Mouse (Mus musculus): ENCODE data around the gene Gm49387.
A peak's percentile ranks its signal among the peaks of the same experiment; 100 is the strongest.

Gm49387 gene

GRCm38 (mm10) chr14:31571419-31571818 is 69.3 kb downstream of the Gm49387 start:
- peak; percentile 55 for DNase-seq

- peak; percentile 77 for DNase-seq
These were observed 70.3 kb downstream of the Gm49387 start for GRCm38 (mm10) chr14:31570131-31570951.

GRCm38 (mm10) chr14:31569151-31569631 is 71.5 kb downstream of the Gm49387 start:
- peak; percentile 83 for DNase-seq

- peak; percentile 8 for DNase-seq
These were observed 75.0 kb downstream of the Gm49387 start for GRCm38 (mm10) chr14:31565478-31566212.

- peak; percentile 58 for DNase-seq
These were observed 76.1 kb downstream of the Gm49387 start for GRCm38 (mm10) chr14:31564452-31565179.

GRCm38 (mm10) chr14:31560886-31561285 is 79.8 kb downstream of the Gm49387 start:
- no peak for DNase-seq

GRCm38 (mm10) chr14:31559216-31559615 is 81.5 kb downstream of the Gm49387 start:
- no peak for DNase-seq

GRCm38 (mm10) chr14:31557784-31558183 is 82.9 kb downstream of the Gm49387 start:
- no peak for DNase-seq

- DNase-seq, result peak; percentile 57
These were observed 83.4 kb downstream of the Gm49387 start for GRCm38 (mm10) chr14:31557273-31557672.

- DNase-seq, result peak; percentile 58
These were observed 84.0 kb downstream of the Gm49387 start for GRCm38 (mm10) chr14:31556526-31557260.

- DNase-seq, result peak; percentile 97
These were observed 84.7 kb downstream of the Gm49387 start for GRCm38 (mm10) chr14:31555963-31556434.

GRCm38 (mm10) chr14:31555021-31555420 is 85.7 kb downstream of the Gm49387 start:
- peak; percentile 78 for DNase-seq

- no peak for DNase-seq
These were observed 96.7 kb downstream of the Gm49387 start for GRCm38 (mm10) chr14:31543885-31544442.

- DNase-seq, result no peak
These were observed 103.4 kb downstream of the Gm49387 start for GRCm38 (mm10) chr14:31537298-31537697.

- DNase-seq, result no peak
These were observed 108.0 kb downstream of the Gm49387 start for GRCm38 (mm10) chr14:31532656-31533055.

GRCm38 (mm10) chr14:31531506-31532148 is 109.1 kb downstream of the Gm49387 start:
- peak; percentile 92 for DNase-seq

- no peak for DNase-seq
These were observed 109.8 kb downstream of the Gm49387 start for GRCm38 (mm10) chr14:31530847-31531246.

- DNase-seq, result no peak
These were observed 115.5 kb downstream of the Gm49387 start for GRCm38 (mm10) chr14:31525040-31525810.

- DNase-seq, result peak; percentile 64
These were observed 119.4 kb downstream of the Gm49387 start for GRCm38 (mm10) chr14:31521318-31521717.

GRCm38 (mm10) chr14:31519165-31519564 is 121.5 kb downstream of the Gm49387 start:
- DNase-seq, result no peak

GRCm38 (mm10) chr14:31515895-31516294 is 124.8 kb downstream of the Gm49387 start:
- DNase-seq, result no peak

Measured in thymus, postnatal 14 days (tissue).